Mouse (Mus musculus): ENCODE measurements around the gene Hs6st3. TPM values are rescaled to one million over a fixed set of nuclear protein-coding genes. Genes with fewer than 3 reads are reported as not detected.

Gene Hs6st3
- total and polyA plus RNA-seq, 2 experiments from 2014 or later = not detected

DNA sequence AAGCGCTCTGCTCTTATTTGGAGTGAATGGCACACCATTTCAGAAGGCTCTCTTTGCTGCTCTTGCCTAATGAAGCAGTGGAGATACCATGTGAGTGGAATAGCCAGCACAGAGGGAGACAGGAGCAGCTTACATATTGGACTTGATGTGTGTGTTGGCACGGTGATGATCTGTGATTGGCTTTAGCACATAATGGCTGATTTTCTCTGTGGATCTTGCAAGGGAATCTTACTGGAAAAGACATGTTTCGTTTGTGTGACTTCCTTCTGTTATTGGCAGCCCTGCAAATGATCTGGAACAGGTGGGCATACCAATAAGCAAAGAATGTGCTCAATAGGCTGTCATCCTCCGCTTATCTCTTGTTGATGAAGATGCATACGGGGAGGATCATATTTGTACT is 326.2 kb downstream of the Hs6st3 start:
- Histone ChIP-seq H3K4me3 (ENCODE audit: low read depth, low read length) (no peak overlapping the region), H3K4me1 (ENCODE audit: control insufficient read depth, insufficient read depth) (no peaks in the 10 kb centered on the region), H3K27ac (ENCODE audit: low read depth) (no peak overlapping the region), H3K9me3 (replicated peaks; ENCODE audit: control insufficient read depth, low read length) (no peaks in the 10 kb centered on the region), H3K9ac (replicated peaks; ENCODE audit: low read depth, low read length) (no peak overlapping the region), H3K4me2 (ENCODE audit: low read depth, low read length) (no peak overlapping the region), H3K36me3 (replicated peaks; ENCODE audit: control insufficient read depth, insufficient read depth, low read length) (no peaks in the 10 kb centered on the region), H3K27me3 (ENCODE audit: control insufficient read depth, insufficient read depth, low read length) (no peaks in the 10 kb centered on the region)
- 77% methylated on average over 5 of the region's 5 CpGs for WGBS
- no peak for TF ChIP-seq CTCF (IDR thresholded peaks at IDR 0.05; ENCODE audit: low read depth)
- TF ChIP-seq EP300 (IDR thresholded peaks at IDR 0.05; ENCODE audit: low read depth) = no peak
- ATAC-seq (ENCODE audit: insufficient read depth, low read depth) = no peak
- DNase-seq (ENCODE audit: low spot score) = no peak

GRCm38 (mm10) chr14:119464883-119465282 is 326.7 kb downstream of the Hs6st3 start:
- no peaks in the 10 kb centered on the region for H3K4me1 ChIP-seq (ENCODE audit: control insufficient read depth, insufficient read depth)
- TF ChIP-seq EP300 (IDR thresholded peaks at IDR 0.05; ENCODE audit: low read depth) = no peak
- no peak for TF ChIP-seq CTCF (IDR thresholded peaks at IDR 0.05; ENCODE audit: low read depth)
- WGBS = 88% methylated on average over 1 of the region's 1 CpGs
- H3K4me2 ChIP-seq (ENCODE audit: low read depth, low read length) = no peak overlapping the region
- no peak overlapping the region for H3K27ac ChIP-seq (ENCODE audit: low read depth)
- no peak overlapping the region for H3K9ac ChIP-seq (replicated peaks; ENCODE audit: low read depth, low read length)
- DNase-seq (ENCODE audit: low spot score) = no peak
- H3K4me3 ChIP-seq (ENCODE audit: low read depth, low read length) = no peak overlapping the region
- ATAC-seq (ENCODE audit: insufficient read depth, low read depth) = no peak
- H3K27me3 ChIP-seq (ENCODE audit: control insufficient read depth, insufficient read depth, low read length) = no peaks in the 10 kb centered on the region
- no peaks in the 10 kb centered on the region for H3K36me3 ChIP-seq (replicated peaks; ENCODE audit: control insufficient read depth, insufficient read depth, low read length)
- no peaks in the 10 kb centered on the region for H3K9me3 ChIP-seq (replicated peaks; ENCODE audit: control insufficient read depth, low read length)

DNA sequence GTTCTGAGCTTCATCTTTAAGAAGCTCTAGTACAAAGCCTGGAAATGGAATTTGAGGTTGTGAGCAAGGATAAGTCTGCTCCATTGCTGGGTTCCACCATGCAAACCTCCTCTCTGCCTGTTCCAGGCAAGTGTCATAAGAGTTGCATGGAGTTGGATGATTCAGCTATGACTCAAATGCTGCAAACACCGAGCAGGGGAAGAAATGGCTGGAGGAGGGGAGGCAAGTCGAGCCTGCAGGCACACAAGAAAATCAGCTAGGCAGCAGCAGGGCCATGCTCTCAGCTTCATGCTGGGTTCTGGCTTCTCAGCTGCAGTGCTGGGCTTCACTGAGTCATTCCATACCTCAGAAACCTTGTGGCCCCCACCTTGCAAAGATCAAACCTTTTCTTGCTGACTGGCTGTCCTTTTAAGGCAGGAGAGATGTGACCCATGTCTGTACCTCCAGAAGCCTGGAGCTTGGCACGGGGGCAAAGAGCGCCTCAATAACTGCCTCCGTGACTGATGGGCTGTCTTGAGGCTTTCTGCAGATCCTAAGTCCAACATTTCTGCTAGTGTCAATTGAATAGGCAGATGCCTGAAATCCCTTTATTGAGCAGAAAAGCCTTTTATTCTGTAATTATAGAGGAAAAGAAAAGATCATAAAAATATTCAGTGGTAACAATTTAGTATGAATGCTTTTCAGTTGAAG is 328.9 kb downstream of the Hs6st3 start:
- WGBS = 57% methylated on average over 5 of the region's 5 CpGs
- no peak overlapping the region for H3K4me2 ChIP-seq (ENCODE audit: low read depth, low read length)
- H3K9ac ChIP-seq (replicated peaks; ENCODE audit: low read depth, low read length) = no peak overlapping the region
- H3K4me3 ChIP-seq (ENCODE audit: low read depth, low read length) = no peak overlapping the region
- H3K27ac ChIP-seq (ENCODE audit: low read depth) = no peak overlapping the region
- TF ChIP-seq CTCF (IDR thresholded peaks at IDR 0.05; ENCODE audit: low read depth) = no peak
- no peak for TF ChIP-seq EP300 (IDR thresholded peaks at IDR 0.05; ENCODE audit: low read depth)
- DNase-seq (ENCODE audit: low spot score) (no peak), ATAC-seq (ENCODE audit: insufficient read depth, low read depth) (no peak)
- H3K27me3 ChIP-seq (ENCODE audit: control insufficient read depth, insufficient read depth, low read length) = no peaks in the 10 kb centered on the region
- no peaks in the 10 kb centered on the region for H3K9me3 ChIP-seq (replicated peaks; ENCODE audit: control insufficient read depth, low read length)
- H3K4me1 ChIP-seq (ENCODE audit: control insufficient read depth, insufficient read depth) = no peaks in the 10 kb centered on the region
- H3K36me3 ChIP-seq (replicated peaks; ENCODE audit: control insufficient read depth, insufficient read depth, low read length) = no peaks in the 10 kb centered on the region

- ATAC-seq (ENCODE audit: insufficient read depth, low read depth) = no peak
- H3K4me2 ChIP-seq (ENCODE audit: low read depth, low read length) = no peak overlapping the region
- H3K27me3 ChIP-seq (ENCODE audit: control insufficient read depth, insufficient read depth, low read length) = no peaks in the 10 kb centered on the region
- DNase-seq (ENCODE audit: low spot score) = no peak
- H3K4me3 ChIP-seq (ENCODE audit: low read depth, low read length) = no peak overlapping the region
- H3K9ac ChIP-seq (replicated peaks; ENCODE audit: low read depth, low read length) = no peak overlapping the region
- no peaks in the 10 kb centered on the region for H3K4me1 ChIP-seq (ENCODE audit: control insufficient read depth, insufficient read depth)
- no peaks in the 10 kb centered on the region for H3K36me3 ChIP-seq (replicated peaks; ENCODE audit: control insufficient read depth, insufficient read depth, low read length)
- 75% methylated on average over 9 of the region's 9 CpGs for WGBS
- no peak overlapping the region for H3K27ac ChIP-seq (ENCODE audit: low read depth)
- TF ChIP-seq EP300 (IDR thresholded peaks at IDR 0.05; ENCODE audit: low read depth) = no peak
- no peak for TF ChIP-seq CTCF (IDR thresholded peaks at IDR 0.05; ENCODE audit: low read depth)
- H3K9me3 ChIP-seq (replicated peaks; ENCODE audit: control insufficient read depth, low read length) = no peaks in the 10 kb centered on the region
Observed at GRCm38 (mm10) chr14:119476582-119476981, 338.4 kb downstream of the Hs6st3 start.

DNA sequence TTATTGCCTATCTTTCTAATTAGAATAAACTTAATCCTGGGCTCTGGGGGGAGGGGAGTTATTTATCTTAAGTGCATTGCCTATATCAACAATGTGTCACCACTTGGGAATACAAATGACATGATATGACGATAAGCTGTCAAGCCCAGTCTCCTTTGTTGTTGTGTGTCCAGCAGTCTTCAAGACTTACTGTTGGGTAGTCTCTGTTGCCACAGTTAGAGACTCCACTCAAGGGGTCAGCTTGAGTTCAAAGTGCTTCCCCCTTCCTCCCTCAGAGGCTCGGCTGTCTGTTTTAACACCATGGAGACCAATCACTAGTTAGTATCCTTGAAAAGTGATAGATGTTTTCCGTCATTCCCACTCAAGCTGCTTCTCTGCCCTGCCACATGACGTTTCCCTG is 339.7 kb downstream of the Hs6st3 start:
- ATAC-seq (ENCODE audit: insufficient read depth, low read depth) (no peak), DNase-seq (ENCODE audit: low spot score) (no peak)
- TF ChIP-seq CTCF (IDR thresholded peaks at IDR 0.05; ENCODE audit: low read depth) = no peak
- TF ChIP-seq EP300 (IDR thresholded peaks at IDR 0.05; ENCODE audit: low read depth) = no peak
- Histone ChIP-seq H3K4me2 (ENCODE audit: low read depth, low read length) (no peak overlapping the region), H3K27me3 (ENCODE audit: control insufficient read depth, insufficient read depth, low read length) (no peaks in the 10 kb centered on the region), H3K4me1 (ENCODE audit: control insufficient read depth, insufficient read depth) (no peaks in the 10 kb centered on the region), H3K9me3 (replicated peaks; ENCODE audit: control insufficient read depth, low read length) (no peaks in the 10 kb centered on the region), H3K9ac (replicated peaks; ENCODE audit: low read depth, low read length) (no peak overlapping the region), H3K27ac (ENCODE audit: low read depth) (no peak overlapping the region), H3K4me3 (ENCODE audit: low read depth, low read length) (no peak overlapping the region), H3K36me3 (replicated peaks; ENCODE audit: control insufficient read depth, insufficient read depth, low read length) (no peaks in the 10 kb centered on the region)
- WGBS = 28% methylated on average over 4 of the region's 4 CpGs
